Mouse (Mus musculus): ENCODE data around the gene Acadl.

DNA sequence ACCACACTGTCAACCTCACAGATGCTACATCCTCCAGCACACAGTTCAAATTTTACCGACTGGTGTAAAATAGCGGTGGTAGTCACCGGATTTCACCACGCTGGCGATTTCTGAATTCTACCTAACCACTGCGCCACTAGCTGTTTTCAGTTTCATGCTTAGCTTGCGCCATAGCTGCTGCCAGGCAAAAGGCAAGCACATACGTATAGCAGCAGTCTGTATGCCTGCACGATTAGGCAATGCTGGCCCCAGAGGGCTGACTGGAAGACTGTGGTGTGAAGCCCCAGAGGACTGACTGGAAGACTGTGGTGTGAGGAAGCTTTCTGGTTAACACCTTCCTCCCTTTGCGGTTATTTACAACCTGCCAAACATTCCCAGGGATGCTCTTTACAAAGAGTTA lies 21.1 kb downstream of the Acadl start:
- TF ChIP-seq CTCF (IDR thresholded peaks at IDR 0.05; ENCODE audit: control insufficient read depth, insufficient read depth, insufficient replicate concordance, low read depth, low read length), result no peak
- no peak for TF ChIP-seq POLR2A (IDR thresholded peaks at IDR 0.05; ENCODE audit: control insufficient read depth, low read depth, low read length)

All from testis, adult 2 months (tissue).